In genomic region chr9:46121486-46121885, GRCm38 (mm10) we compare ENCODE assay signal across 16 mouse cellular contexts.
A peak's percentile ranks its signal among the peaks of the same experiment; 100 is the strongest.
DNase-seq lines count a peak whose midpoint lies in the region; ATAC-seq and TF ChIP-seq lines count a peak whose summit lies in the region.
"Had no signal": no experiment of that assay in that cellular context is flagged by ENCODE, and none has a peak within 500 bp of the region (broad histone marks: within the 10 kb centered on the region; RNA-seq: fewer than 3 reads in every experiment).

No protein-coding gene starts in this region.

- no peak overlapping the region for H3K9ac ChIP-seq in lung, embryonic 14.5 days
- no peak overlapping the region for H3K9ac ChIP-seq in intestine, embryonic 15.5 days
- H3K9ac ChIP-seq: embryonic facial prominence, embryonic 15.5 days; forebrain, embryonic 15.5 days; heart, embryonic 13.5 days; hindbrain, embryonic 13.5 days had no signal

- WGBS in cerebellum, adult 2 months = 69% methylated on average over 4 of the region's 4 CpGs
- WGBS in lung, embryonic 14.5 days = 59% methylated on average over 4 of the region's 4 CpGs
- WGBS in intestine, embryonic 15.5 days = 58% methylated on average over 4 of the region's 4 CpGs

- no peaks in the 10 kb centered on the region for H3K27me3 ChIP-seq in cerebellum, adult 2 months (ENCODE audit: control insufficient read depth, insufficient read depth, low read length)
- no peaks in the 10 kb centered on the region for H3K27me3 ChIP-seq in lung, embryonic 14.5 days (ENCODE audit: insufficient read depth, low read length)
- H3K27me3 ChIP-seq in intestine, embryonic 15.5 days (replicated peaks) = no peaks in the 10 kb centered on the region
- H3K27me3 ChIP-seq: embryonic facial prominence, embryonic 15.5 days; forebrain, embryonic 15.5 days; heart, embryonic 13.5 days; hindbrain, embryonic 13.5 days had no signal

- H3K4me1 ChIP-seq in cerebellum, adult 2 months (ENCODE audit: control insufficient read depth, insufficient read depth, low read length) = peaks cover 18% of the 10 kb centered on the region
- peaks cover 16% of the 10 kb centered on the region for H3K4me1 ChIP-seq in lung, embryonic 14.5 days (ENCODE audit: insufficient read depth)
- peaks cover 21% of the 10 kb centered on the region for H3K4me1 ChIP-seq in intestine, embryonic 15.5 days (replicated peaks)

- H3K36me3 ChIP-seq in lung, embryonic 14.5 days (ENCODE audit: insufficient read depth) = 0 out of 2 replicates have a peak, but pooled peaks cover 9% of the 10 kb centered on the region
- no peaks in the 10 kb centered on the region for H3K36me3 ChIP-seq in intestine, embryonic 15.5 days
- H3K36me3 ChIP-seq: forebrain, embryonic 15.5 days; hindbrain, embryonic 13.5 days had no signal

- TF ChIP-seq CTCF in cerebellum, adult 2 months (IDR thresholded peaks at IDR 0.05; ENCODE audit: borderline replicate concordance, insufficient read depth, low read depth, low read length) = no peak
- TF ChIP-seq CTCF in lung, embryonic 14.5 days (IDR thresholded peaks at IDR 0.05; ENCODE audit: low read depth) = no peak
- TF ChIP-seq CTCF in gastrocnemius, adult 2 months (IDR thresholded peaks at IDR 0.05) = no peak

- no peak overlapping the region for H3K4me3 ChIP-seq in cerebellum, adult 2 months (replicated peaks; ENCODE audit: insufficient read depth, low read depth, low read length)
- H3K4me3 ChIP-seq in lung, embryonic 14.5 days (ENCODE audit: low read depth, low read length) = no peak overlapping the region
- no peak overlapping the region for H3K4me3 ChIP-seq in intestine, embryonic 15.5 days (replicated peaks)
- no peak overlapping the region for H3K4me3 ChIP-seq in gastrocnemius, adult 2 months
- H3K4me3 ChIP-seq: embryonic facial prominence, embryonic 15.5 days; forebrain, embryonic 15.5 days; heart, embryonic 13.5 days; hindbrain, embryonic 13.5 days had no signal

- H3K4me2 ChIP-seq in lung, embryonic 14.5 days = no peak overlapping the region
- peak overlapping the region; percentile 24 for H3K4me2 ChIP-seq in intestine, embryonic 15.5 days (replicated peaks)
- H3K4me2 ChIP-seq: embryonic facial prominence, embryonic 15.5 days; forebrain, embryonic 15.5 days; heart, embryonic 13.5 days; hindbrain, embryonic 13.5 days had no signal

- no peak for ATAC-seq in lung, embryonic 14.5 days (ENCODE audit: insufficient read depth)
- peak; percentile 65 for ATAC-seq in intestine, embryonic 15.5 days
- peak; percentile 38 for ATAC-seq in neutrophil, adult 5-6 weeks (ENCODE audit: extremely low read depth, insufficient number of reproducible peaks, low FRiP score, poor library complexity, severe bottlenecking)
- ATAC-seq: forebrain, embryonic 15.5 days had no signal

- no peaks in the 10 kb centered on the region for H3K9me3 ChIP-seq in lung, embryonic 14.5 days (ENCODE audit: low read depth, low read length)
- no peaks in the 10 kb centered on the region for H3K9me3 ChIP-seq in intestine, embryonic 15.5 days
- H3K9me3 ChIP-seq: embryonic facial prominence, embryonic 15.5 days; forebrain, embryonic 15.5 days had no signal

- no peak for DNase-seq in cerebellum, adult 2 months
- no peak for DNase-seq in cerebellum, adult 9-10 months
- no peak for DNase-seq in lung, embryonic 14.5 days
- no peak for DNase-seq in lung, postnatal 36 days
- no peak for DNase-seq in gastrocnemius, adult 2 months
- no peak for DNase-seq in adrenal gland, postnatal 25 days
- DNase-seq: adrenal gland, postnatal 10 days; gastrocnemius, postnatal 14 days; kidney, adult 18-20 months; right cerebral cortex, postnatal 25 days had no signal

- 0 out of 2 replicates have a peak overlapping the region, but pooled peaks have one; percentile 22 for H3K27ac ChIP-seq in cerebellum, adult 2 months (ENCODE audit: insufficient read depth, low read length)
- peak overlapping the region; percentile 10; the same call in 1 of the 2 replicates for H3K27ac ChIP-seq in lung, embryonic 14.5 days (ENCODE audit: low read depth)
- H3K27ac ChIP-seq in intestine, embryonic 15.5 days = peak overlapping the region; percentile 48; the same call in 1 of the 2 replicates
- no peak overlapping the region for H3K27ac ChIP-seq in gastrocnemius, adult 2 months
- H3K27ac ChIP-seq: forebrain, embryonic 15.5 days; hindbrain, embryonic 13.5 days had no signal

- no peak for TF ChIP-seq POLR2A in cerebellum, adult 2 months (IDR thresholded peaks at IDR 0.05; ENCODE audit: borderline replicate concordance, insufficient read depth, low read length)

- intact Hi-C loops in gastrocnemius, adult 2 months (cut with DNase I) = loop anchor here (5.0 kb wide), 1 partner anchor 61 kb away; no protein-coding TSS in a partner anchor
